Mouse (Mus musculus) granulocyte monocyte progenitor cell, adult 5-6 weeks (primary cell): Measurements from ENCODE around the gene Gm20696. TPM values are rescaled to one million over a fixed set of nuclear protein-coding genes. Genes with fewer than 3 reads are reported as not detected.

Source experiments
- ATAC-seq: replicated peaks from 2 replicates; pipeline ENCODE4 v1.8.0; 2016; ENCODE audit warnings: mild to moderate bottlenecking, moderate TSS enrichment, inconsistent platforms; ENCODE audit not compliant: poor library complexity, severe bottlenecking
- total RNA-seq, 2 experiments: library from RNA; stranded (forward) in 1 of 2; stranded (reverse) in 1 of 2; fragments of 200-712, 200-1000 nt in 1 of 2; fragments of >200 nt in 1 of 2; fragmentation: Nextera tagmentation in 1 of 2; gene quantifications; 2 replicates each; pipeline ENCODE4 v1.2.3; 2014 to 2017

Gene Gm20696
- total RNA-seq, 2 experiments from 2014 or later = 5.2 to 28.1 TPM

DNA sequence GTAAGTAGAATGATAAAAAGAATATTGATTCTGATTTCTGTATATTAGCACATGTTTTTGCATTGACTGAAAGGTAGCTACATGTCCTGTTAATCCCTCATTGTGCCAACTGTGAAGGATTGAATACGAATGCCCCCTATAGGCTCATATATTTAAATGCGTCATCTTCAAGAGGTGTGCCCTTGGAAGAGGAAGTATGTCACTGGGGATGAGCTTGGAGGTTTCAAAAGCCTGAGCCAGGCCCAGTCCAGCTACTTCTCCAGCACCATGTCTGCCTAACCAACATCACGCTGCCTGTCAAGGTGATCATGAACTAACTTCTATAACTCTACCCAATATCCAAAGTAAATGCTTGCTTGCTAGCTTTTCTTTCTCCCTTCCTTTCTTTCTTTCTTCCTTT is 324.2 kb downstream of the Gm20696 start:
- peak; percentile 59 for ATAC-seq

- no peak for ATAC-seq
Observed at GRCm38 (mm10) chr6:99340902-99341301, 325.7 kb downstream of the Gm20696 start.

DNA sequence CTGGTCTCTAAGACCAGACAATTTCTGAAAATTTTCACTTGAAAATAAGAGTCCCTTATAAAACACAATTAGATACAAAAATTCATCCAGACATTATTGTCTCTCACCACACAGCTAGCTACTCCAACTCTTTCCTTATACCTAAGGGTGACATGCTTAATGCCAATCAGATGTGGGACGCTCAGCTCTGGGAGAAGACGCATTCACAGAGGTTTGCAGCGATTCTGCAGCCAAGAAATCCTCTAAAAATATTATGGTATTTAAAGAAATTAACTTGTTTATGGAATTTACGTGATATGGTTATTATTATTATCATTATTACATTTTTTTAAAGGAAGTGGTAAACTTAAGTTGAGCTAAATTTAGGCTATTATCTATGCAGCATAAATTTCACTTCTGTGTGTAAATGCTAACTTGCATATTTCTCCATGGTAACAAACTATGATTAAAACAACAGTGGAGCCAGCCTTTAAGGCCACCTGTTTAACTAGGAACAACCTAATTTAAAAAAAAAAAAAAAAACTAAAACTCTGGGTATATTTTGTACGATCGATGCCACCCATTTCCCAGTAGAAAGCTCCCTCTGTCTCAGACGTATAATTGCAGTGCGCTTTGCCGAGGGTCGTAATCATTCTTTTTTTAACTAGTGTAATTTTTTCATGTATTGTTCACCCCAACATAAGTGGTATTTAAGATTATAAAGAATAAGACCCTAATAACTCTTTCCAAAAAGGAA is 326.4 kb downstream of the Gm20696 start:
- ATAC-seq = no peak

DNA sequence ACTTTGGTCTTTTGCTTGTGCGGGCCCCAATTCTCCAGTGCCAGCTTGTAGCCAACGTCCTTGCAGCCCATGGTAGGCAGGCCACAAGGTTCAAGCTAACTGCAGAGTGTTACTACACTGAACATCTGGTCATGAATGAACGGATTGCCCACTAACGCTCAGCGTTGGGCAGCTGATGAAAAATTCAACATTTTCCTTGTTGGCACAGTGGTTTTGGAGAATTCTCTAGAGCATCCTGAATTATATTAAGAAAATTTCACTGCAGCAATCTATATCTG is 327.3 kb downstream of the Gm20696 start:
- ATAC-seq = 0 out of 2 replicates have a peak, but pooled peaks have one; percentile 10

DNA sequence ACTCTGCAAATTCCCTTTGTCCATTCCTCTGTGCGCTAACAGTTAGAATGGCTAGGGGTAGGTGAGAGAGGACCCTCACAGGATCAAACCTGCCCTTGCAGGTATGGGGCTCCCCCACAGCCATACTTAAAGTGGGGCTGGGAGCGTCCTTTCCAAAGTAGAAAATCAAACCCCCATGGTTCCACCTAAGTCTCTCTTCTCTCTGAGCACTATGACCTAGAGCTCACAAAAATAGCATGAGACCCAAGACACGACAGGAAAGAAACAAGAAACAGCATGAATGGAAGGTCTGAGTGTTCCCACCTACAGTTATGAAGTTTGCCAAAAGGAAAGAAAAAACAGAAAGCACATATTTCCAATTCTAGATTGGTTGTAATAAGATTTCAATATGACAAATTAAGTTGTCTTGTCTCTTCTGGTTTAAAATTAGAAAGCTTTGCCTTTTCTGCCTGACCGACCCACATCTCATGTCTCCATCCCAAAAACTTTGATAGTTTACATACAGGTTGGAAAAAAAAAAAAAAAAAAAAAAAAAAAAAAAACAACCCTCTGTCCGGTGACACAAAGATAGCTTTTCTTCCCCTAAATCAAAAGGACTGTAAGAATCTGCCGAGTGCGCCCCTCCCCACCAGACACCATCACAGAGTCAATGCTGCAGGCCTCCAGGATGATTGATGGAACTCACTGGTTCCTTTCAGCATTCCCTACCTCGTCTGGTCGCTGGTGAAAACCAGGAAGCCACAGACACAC is 327.8 kb downstream of the Gm20696 start:
- no peak for ATAC-seq

- no peak for ATAC-seq
Observed at GRCm38 (mm10) chr6:99338174-99338573, 328.4 kb downstream of the Gm20696 start.

GRCm38 (mm10) chr6:99337575-99337974 is 329.0 kb downstream of the Gm20696 start:
- no peak for ATAC-seq

DNA sequence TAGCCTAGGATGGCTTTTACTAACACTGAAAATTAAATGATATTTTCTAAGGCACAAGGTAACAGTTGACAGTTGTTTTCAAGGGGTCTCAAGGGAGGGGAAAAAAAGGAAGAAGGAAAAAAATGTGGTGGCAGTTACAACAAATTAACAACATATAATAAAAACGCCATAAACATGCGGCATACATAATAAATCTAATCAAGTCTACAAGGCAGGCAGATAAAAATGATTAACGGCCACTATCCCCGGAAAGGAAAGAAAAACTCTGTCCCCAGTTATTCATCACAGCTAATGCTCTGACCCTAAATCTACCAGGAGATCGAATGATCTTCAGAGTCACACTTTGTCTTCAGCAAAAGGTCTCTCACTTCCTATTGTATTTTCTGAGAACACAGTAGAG is 330.4 kb downstream of the Gm20696 start:
- no peak for ATAC-seq

DNA sequence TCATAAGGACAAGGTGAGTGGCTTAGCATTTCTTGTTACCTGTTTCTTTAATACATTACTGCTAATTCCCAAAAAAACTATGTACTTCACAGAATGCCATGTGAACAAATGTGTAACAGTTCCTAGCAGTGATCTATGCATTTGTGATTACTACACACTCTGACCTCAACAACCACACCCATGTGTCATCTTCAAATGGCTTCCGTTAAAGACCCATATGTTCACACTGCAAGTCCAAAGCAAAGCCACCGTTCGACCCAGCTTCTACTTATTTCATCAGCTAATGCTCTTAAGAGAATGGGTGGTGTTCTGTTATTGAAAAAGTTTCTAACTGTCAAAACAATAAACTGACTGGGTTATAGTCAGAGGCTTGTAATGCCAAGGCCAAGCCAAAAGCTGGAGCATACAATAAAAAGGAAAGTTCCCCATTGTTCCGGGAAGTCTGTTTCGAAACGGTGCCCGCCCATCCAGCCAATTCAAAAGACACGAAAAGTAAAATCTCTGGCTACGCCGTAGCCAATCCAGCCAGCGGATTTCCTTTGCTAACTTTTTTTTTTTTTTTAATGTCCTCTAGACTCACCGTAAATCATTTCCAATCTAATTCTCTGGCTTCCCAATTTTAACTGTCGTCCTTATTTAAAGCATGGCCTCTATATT is 331.3 kb downstream of the Gm20696 start:
- ATAC-seq = peak; percentile 93

- ATAC-seq = no peak
Observed at GRCm38 (mm10) chr6:99334255-99334654, 332.3 kb downstream of the Gm20696 start.

GRCm38 (mm10) chr6:99333127-99333526 is 333.5 kb downstream of the Gm20696 start:
- ATAC-seq = no peak

DNA sequence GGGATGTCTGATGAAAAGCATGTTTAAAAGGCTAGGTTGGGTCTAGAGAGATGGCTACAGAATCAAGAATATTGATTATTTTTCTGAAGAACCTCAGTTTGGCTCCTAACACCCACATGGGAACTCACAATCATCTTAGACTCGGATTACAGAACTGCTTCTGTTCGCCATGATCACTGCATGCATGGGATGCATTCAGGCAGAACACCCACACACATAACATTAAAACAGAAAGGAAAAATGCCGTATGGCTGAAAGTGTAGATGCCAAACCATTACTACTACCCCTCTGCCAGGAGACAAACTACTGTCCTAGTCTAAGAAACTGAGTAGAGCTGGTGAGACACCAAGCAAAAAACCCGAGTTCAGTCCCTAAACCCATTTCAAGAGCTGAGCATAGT is 336.4 kb downstream of the Gm20696 start:
- no peak for ATAC-seq

GRCm38 (mm10) chr6:99328634-99329033 is 338.0 kb downstream of the Gm20696 start:
- no peak for ATAC-seq

DNA sequence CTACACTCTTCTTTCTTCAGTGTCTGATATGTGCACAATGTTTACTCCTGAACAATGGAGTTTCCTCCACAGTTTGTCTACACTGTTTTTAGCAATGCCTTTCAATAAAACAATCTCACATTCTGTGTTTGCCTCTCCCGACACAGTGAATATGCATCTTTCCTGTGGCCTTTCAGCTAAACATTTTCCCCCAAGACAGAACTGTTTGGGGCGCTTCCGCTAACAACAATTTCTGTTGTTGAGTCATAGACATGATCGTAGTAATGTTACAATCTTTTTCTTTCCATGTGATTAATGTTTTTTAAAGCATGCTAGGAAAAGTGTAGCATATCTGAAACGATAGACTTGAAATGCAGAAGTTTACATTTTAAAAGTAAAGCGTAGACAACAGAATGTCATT is 338.5 kb downstream of the Gm20696 start:
- ATAC-seq = no peak

DNA sequence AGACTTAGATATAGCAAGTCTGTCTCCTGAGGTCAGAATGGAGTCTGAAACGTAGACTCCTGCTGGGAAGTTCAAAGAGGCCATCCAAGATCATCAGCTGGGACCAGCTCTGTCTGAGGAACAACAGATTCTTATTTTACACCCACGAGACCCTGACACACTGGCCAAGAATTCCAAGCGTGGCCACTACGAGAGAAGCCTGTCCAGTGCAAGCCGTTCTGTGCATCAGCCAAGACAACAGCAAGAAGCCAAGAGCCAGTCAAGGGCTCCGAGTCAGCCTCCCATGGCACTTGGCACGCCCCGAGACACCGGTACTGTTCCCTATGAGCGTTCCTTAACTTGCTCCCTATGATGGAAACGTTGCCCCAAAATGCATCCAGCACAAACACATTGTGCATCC is 338.9 kb downstream of the Gm20696 start:
- no peak for ATAC-seq

GRCm38 (mm10) chr6:99325881-99326280 is 340.7 kb downstream of the Gm20696 start:
- ATAC-seq = no peak

DNA sequence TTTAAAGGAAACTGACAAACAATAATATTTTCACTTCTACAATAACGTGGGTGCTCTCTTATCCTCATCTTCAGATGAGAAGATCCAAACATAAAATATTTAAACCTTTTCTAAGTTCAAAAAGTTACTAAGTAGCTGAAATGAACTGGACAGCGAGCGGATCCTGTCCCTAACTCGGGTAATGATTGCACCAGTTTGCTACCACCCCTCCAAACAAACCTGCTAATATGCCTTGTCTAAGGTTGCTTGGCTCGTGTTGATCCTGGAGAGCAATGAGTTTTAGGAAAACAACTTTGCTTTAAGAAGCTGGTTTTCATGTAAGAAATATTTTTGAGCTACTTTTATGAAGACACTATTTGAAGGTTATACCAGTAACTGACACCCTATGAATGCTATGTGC is 341.1 kb downstream of the Gm20696 start:
- ATAC-seq = no peak

- no peak for ATAC-seq
Observed at GRCm38 (mm10) chr6:99322132-99322904, 344.3 kb downstream of the Gm20696 start.

GRCm38 (mm10) chr6:99320444-99320843 is 346.2 kb downstream of the Gm20696 start:
- no peak for ATAC-seq
